Mouse (Mus musculus) kidney, postnatal 4 days (tissue): ENCODE results near the gene Gpbar1.
A peak's percentile ranks its signal among the peaks of the same experiment; 100 is the strongest.

Experiments
- DNase-seq, 2 experiments: peaks; one replicate each; pipeline ENCODE4 v3.0.0; 2021; ENCODE audit warnings: mixed read lengths in 2 of 2

The Gpbar1 gene

DNA sequence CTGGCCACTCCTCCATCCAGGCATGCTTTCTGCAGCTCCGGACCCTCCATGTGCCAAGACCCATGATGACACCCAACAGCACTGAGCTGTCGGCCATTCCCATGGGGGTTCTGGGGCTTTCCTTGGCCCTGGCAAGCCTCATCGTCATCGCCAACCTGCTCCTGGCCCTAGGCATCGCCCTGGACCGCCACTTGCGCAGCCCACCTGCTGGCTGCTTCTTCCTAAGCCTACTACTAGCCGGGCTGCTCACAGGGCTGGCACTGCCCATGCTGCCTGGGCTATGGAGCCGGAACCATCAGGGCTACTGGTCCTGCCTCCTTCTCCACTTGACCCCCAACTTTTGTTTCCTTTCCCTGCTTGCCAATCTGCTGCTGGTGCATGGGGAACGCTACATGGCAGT, at the start of gene Gpbar1:
Gene Gpbar1, plus strand, starts transcription at position 13 of the 400 bp plus-strand sequence.
- no peak for DNase-seq

DNA sequence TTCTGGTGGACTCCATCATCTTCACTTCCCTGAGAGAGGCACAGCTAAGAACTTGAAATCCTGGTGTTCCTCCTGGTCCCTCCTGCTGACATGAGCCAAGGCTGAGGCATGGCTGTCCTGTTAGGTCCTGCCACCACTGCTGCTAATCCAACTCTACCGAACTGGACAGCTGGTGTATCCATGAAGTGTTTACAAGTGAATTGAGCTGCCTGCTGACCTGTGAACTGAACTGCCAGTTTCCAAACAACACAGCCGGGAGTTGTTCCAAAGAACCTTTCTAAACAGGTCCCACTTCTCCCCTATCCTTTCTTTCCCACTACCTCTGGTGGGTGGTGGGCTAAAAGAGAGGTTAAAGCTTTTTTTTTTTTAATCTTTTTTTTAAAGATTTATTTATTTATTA, 48.4 kb upstream of the Gpbar1 start:
- DNase-seq = no peak

DNA sequence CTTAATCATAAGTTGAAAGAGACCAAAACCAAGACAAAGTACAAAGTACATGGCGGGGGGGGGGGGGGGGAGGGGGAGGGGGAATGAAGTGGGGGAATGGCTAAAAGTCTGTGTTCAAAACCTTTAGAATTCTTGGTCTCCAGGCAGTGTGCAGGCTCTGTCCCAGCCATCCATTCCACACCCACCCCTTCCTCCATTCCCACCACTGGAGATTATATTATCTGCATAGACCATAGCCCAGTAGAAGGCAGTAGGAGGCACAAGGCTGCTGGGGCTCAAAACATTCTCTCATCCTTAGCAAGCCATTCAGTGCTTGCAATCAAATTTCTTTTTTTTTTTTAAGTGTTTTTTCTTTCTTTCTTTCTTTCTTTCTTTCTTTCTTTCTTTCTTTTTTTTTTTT, 47.4 kb upstream of the Gpbar1 start:
- no peak for DNase-seq

DNA sequence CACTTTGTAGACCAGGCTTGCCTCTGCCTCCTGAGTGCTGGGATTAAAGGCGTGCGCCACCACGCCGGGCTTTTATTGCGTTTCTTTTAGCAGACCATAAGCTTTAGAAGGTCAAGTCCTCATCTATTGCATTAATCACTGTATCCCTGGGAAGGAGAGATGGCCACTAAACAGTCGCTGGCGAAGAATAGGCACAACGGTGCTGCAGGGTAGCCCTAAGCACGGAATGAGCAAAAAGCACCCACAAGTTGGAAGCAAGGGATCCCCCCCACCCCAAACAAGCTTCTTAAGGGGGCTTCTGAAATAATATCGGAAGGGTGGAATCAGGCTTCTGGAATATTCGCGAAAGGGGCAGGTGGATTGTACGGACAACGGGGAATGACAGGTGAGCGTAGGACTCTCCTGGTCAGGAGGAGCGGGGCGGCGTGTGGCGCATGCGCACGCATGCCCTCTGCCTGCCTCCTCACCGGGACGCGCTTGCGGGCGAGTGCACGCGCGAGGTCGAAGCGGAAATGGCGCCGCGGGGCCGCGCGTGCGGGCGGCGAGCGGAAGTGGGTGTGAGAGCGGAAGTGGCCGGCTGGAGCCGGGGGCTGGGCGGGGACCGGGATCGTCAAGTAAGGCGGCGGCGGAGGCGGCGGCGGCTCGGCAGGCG, 42.3 kb upstream of the Gpbar1 start, which contains the start of gene Arpc2:
Gene Arpc2, plus strand, starts transcription at position 147 of the 652 bp plus-strand sequence.
- DNase-seq = peak; percentile 97 to 99

DNA sequence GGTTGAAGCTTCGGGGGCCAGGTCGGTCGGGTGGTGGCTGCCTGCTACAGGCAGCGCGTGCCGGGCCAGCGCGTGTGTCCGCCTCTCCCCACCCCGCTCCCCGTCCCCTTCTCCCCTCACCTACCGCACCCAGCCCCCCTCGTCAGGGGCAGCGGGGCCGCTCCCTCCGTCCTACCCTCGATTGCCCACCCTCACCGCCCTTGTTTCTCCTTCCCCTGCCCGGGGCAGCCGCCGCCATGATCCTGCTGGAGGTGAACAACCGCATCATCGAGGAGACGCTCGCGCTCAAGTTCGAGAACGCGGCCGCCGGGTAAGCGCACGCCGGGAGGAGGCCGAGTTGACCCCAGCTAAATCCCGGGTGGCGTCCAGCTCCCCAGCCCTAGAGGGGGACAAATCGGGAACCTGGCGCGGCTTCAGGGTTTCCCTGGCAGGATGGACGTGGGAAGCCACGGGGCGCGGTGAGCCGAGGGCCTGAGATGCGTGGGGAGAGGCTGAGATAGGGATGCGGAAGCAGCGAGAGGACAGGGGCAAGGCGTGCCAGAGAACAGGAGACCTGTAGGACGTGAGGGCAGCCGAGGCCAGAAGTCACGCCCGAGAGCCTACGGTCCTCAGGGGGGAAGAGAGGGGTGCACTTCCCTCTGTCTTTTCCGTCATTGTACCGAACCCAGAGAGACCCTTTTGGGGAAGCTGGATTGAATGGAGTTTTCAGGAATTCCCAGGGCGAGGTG, 41.6 kb upstream of the Gpbar1 start:
- DNase-seq = peak in 1 of 2 experiments; percentile 69

DNA sequence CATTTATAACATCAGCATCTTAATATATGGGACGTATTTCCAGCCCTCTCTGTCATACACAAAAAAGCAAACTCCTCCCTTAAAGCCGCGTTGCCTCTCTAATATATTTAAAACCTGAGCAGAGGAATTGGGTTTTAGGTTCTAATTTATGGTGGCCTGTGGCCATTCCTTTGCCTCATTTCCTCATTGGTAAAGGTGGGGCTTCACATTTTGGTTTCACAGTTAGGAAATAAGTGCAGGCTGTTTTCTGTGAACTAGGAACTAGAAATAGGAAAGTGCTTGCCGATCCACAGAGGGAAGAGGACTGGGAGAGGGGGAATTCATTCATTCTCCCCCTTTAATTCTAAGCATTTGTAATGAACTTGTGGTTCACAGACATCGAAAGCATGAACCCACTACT, 40.7 kb upstream of the Gpbar1 start:
- DNase-seq = no peak

DNA sequence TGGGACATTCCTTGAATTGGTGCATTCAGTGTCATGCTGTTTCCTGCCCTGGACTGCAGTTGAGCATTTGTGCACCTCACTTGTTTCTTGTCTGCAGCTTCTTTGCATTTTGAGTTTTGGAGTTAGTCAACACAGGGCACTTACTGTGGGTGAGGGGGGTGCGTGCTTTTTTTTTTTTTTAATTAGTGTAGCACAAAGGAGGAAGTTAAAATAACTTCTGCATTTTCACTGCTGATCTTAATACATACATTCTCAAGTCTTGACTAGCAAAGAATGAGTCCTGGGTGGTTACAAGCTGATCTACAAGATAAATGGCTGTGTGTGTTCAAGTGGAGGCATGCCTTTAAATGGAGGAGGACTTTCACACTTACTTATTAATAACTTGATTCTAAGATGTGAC, 40.2 kb upstream of the Gpbar1 start:
- no peak for DNase-seq

DNA sequence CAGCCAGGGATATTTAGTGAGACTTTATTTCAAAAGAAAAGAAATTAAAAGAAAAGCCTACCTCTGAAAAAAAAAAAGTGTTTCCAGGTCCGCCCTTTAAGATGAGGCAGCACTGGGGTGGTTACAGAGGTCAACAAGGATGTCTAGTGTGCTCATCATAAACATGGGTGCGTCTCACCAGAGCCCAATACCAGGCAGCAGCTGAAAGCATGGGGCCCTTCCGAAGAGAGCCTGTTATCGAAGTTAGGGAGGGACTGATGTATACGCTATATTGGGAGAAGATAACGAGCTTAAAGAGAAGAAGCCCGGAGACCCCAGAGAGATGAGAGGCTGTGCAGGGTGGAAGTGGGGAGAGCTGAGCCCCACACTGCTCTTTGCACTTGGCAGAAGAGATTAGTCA, 39.2 kb upstream of the Gpbar1 start:
- no peak for DNase-seq

DNA sequence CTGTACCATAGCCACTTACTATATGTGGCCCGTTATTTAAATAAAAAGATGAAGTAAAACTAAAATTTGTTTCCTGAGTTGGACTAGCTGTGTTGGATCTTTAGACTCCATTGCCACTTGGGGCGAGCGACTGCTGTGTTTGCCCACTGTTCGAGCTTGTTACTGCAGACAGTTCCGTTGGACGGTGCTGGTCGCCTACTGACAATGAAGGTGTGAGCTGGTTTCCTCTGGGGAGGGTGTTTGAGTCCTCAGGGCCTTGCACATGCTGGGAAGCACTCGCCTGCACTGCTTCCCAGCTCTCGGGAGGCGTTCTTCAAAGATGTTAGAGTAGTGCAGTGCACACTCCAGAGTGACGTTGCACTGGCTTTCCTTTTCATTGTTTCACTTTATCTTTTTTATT, 38.7 kb upstream of the Gpbar1 start:
- DNase-seq = peak; percentile 15 to 24

DNA sequence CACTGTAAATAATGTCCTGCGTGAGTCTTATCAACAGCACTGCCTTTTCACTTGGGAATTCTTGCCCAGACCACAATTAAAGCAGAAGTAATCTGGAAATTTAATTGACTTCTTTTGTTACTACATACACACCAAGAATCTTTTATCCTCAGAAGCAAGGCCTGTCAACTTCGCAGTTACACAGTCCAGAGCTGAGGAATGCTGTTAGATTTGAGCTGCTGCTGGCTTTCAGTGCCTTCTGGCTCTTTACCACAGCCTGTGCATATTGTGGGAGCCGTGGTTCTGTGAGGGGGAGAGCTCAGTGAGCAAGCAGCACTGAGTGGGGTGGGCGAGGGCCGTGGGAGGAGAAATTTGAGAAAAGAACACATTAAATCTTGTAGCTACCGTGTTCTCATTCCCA, 38.0 kb upstream of the Gpbar1 start:
- peak; percentile 54 to 70 for DNase-seq

DNA sequence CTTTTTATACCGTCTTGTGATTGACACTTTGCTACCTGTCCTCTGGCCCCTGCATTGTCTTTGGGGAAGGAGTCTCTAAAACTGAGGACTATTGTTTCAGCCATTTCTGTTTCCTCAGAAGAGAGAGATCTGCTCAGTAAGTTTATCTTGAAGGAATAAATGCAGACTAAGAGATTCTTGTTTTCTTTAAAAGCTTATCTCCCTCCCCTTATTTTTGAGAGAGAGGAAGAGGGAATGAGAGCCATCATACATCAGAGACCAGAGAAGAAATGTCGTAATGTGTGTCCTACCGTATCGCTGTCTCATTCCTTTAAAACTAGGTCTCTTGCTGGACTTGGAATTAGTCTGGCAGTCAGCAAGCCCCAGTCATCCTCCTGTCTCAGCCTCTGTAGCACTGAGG, 37.5 kb upstream of the Gpbar1 start:
- no peak for DNase-seq

DNA sequence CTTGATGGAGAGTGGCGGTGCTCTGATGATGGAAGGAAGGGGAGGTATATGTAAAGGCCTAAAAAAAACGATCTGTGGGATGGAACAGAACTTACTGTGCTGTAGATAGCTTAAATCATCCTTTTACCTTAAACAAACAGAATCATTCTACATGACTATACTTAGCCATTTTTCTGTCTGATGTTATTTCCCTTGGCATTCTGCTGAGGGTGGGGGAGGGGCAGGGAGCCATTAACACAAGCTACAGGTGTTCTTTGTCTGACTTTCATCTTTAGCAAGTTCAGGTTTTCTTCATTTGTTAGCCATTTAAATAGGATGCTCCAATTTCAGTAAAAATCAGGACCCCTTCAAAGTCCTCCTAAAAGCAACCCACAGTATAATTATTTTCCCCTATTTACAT, 32.8 kb upstream of the Gpbar1 start:
- DNase-seq = no peak

DNA sequence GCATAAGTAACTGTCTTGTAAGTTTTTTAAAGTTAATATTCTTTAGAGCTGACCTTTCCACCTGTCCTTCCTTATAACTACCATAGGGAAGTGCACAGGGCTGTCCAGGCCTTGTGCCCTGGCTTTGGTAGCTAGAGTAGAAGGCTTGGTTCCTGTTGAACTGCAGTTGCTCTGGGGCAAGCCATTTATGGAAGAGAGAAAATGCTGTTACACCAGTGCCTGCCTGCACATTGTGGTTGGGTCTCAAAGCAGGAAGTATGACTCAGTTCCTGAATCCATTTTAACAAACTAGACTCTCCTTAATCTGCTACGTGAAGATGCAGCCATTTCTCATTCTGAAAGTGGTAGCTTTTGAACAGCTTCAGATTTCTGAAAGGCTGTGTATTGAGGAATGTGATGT, 29.6 kb upstream of the Gpbar1 start:
- peak; percentile 27 to 54 for DNase-seq

DNA sequence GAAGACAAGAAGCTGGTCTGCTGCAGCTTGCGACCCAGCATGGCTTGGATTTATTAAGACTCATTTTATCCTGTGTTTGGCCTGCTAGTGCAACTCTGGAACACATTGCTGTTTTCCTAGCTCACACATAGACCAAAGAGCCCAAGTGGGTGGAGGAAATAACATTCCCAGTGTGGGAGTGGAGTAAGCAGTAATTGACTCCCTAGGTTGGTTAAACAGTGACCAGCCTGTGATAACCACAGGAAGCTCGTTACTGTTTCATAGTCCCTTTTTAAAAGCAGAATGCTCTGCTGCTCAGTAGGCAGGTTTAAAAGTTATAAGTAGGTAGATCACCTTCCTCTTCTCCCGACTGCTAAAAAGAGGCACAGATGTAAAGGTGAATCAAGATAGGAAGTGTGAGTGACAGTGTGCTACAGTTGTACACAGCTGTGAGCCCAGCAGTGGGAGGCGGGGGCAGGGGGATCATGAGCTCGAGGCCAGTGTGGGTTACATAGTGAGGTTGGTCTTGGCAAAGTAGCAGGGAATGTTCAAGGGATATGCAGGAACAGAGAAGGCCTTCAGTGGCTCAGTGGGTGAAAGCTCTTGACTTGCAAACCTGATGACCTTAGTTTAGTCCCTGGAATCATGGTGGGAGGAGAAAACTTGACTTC, 28.9 kb upstream of the Gpbar1 start:
- DNase-seq = peak; percentile 57 to 69

DNA sequence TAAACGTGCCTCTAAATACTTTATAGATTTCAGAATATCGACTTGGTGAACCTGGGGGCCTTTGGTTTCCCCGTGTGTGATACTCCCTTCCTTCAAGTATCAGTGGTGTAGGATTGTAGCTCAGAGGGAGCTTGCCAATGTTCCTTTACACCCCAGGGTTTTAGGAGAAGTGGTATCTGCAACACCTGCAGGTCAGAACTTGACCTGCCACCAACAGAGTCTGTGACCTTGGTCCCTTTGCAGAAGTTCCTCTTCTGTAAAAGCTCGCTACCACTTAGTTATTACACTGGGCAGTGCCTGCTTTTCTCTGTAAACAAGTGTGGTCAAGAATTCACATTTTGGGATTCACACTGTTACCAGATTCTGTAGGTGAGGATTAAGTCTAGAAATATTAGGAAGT, 28.3 kb upstream of the Gpbar1 start:
- DNase-seq = no peak

DNA sequence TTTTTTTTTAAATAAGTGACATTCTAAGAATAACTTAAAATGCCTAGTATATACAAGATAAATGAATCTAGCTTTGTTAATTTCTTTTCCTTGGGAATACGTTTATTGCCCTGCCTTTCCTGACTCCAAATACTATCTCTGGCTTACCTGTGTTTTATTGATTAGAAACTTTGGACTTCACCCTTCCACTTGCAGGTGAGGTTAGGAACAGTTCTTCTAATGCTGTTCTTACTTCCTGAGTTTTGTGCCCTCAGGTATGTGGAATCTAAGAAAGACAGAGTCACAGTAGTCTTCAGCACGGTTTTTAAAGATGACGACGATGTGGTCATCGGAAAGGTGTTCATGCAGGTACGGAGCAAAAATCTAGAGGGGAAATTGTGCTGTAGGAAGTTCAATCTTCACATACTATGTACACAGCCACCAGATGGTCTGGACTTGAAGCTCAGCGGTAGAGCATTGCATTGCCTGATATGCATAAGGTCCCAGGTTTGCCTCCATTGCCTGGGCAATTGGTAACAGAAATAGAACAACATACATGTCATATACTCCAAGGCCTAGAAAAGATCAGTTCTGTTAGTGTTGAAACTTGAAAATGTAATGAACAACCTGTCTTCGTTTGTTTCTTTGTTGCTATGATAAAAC, 22.5 kb upstream of the Gpbar1 start:
- no peak for DNase-seq

DNA sequence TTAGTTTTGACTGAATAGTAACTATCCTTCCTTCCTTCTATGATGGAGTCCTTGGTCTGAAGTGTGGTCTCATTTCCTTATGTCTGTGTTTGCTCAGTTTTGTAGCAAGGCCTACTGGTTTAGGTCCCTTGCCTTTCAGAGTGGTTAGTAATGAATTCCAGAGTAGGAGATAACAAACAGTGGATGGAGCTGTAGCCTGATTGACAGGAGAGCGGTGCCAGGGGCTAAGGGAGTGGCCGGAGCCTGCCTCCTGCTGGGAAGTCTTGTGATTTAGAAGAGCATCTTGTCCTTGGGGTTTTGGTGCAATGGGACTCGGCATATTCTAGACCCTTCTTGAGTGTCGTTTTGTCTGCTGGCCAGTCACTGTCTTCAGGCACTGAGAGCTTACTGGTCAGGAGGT, 21.6 kb upstream of the Gpbar1 start:
- no peak for DNase-seq

DNA sequence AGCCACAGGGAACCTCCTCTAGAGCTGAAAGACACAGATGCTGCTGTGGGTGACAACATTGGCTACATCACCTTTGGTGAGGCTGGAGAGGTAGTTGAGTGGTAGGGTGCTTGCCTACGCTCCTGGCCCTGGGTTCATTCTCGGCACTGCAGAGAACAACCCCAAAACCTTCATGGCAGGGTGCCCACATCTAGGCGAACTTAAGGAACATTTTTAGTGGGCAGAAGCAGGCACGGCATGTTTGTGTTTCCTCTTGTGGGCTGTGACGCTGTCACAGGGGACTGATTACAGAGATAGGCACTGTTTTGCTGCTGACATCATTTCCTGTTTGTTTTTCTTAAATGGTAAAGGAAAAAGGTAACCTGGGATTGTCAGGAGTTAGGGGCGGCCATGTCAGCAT, 15.8 kb upstream of the Gpbar1 start:
- DNase-seq = no peak

DNA sequence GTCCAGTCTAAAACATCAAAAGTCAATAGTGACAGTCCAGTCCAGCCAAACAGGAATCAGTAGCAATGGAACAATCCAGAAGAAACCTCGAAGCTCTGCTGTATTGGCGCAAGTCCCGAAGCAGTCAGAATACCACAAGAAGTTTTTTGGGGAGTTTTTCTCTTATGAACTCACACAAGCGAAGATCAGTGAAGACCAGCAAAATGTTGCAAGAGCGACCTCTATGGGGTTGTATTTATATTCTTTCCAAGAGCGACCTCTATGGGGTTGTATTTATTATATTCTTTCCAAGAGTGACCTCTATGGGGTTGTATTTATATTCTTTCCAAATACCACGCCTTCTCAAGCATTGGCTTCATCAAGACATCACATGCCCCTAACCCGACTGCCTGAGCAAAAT, 9.6 kb upstream of the Gpbar1 start:
- no peak for DNase-seq

DNA sequence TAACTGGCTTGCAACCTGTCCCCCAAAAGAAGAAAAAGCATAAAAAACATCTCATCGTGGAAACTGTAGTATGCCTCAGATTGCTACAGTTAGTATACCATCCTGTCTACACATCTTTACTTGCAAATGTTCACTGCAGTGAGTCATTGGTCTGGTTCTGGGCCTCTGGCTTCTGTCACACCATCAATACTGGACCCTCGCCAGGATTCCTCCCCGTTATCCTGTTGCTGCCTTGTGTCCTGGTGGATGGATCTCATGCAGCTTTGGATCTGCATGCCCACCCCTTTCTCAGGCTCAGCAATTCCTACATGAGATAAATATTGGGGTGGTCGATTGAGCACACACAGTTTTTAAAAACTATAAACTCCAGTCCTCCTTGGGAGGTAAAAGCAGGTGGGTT, 6.7 kb upstream of the Gpbar1 start:
- DNase-seq = no peak

DNA sequence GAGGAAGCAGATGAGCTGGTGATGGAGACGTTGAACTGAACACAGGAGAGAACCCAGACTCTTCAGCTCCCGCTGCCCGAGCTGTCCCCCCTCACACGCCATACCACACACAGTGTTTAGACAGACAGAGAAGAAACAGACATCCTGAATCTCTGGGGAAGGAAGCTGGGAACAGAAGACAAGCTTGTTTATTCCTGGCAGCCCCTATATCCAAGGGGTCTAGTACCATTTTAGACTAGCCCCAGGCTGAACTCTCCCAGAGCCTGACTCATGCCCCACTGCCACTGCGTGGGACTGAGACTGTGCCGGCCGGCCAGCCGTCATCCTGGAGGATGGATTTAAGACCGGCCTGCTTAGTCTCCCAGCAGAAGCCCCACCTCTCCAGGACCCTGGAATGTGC, 3.3 kb upstream of the Gpbar1 start:
- peak; percentile 41 to 58 for DNase-seq

DNA sequence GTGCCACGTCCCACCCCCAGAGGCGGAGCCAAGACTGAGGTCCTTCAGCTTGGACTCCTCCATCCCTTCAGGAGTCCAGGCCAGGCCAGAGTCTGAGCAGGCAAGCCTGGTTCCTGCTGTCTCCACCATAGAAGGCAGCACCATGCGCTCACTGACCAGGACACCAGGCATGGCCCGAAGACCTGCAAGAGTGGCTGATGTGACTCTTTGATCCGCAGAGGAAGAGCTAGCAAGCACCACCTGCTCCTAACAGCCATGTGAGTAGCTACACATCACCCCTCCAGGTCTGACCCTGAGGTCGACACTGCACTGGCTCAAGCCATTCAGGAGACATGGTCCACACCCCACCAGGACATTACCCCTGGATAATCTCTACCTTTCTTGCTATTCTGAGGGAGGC, 1.3 kb upstream of the Gpbar1 start:
- DNase-seq = peak; percentile 31 to 54

DNA sequence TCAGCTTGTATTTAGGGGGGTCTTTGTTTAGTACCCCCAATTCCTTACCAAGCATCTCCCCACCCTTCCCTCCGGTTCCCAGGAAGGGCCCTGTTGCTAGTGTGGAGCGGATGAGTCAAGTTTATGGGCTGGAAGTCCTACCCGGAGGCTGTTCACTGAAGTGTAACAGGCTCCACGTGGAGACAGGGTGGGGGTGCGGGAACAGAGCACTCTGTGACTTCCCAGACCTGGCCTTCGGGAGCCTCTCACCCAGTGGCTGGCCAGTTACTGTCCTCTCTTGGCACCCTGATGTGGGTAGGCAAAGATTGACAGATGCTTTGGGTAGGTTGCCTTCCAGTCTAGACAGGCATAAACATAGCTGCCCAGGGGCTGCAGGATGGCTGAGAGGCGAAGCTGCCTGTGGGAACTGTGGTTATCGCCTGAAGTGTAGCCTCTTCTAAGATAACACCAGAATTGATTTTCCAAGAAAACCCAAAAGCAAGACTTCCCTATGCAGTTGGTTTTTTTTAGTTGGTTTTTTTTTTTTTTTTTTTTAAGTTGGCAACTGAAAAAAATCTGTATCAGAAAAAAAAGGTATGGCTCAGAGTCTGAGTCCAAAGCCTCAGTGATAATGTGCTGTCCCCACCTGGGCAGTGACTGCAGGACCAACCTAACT, 340 bp upstream of the Gpbar1 start:
- peak; percentile 59 to 77 for DNase-seq
